8 mouse cellular contexts compared by ENCODE assay signal in genomic region chr5:123346701-123347270, GRCm38 (mm10). TPM values are rescaled to one million over a fixed set of nuclear protein-coding genes. Genes with fewer than 3 reads are reported as not detected.
DNase-seq lines count a peak whose midpoint lies in the region; ATAC-seq lines count a peak whose summit lies in the region.

No protein-coding gene starts in this region.

- peak overlapping the region; percentile 75 for H3K4me3 ChIP-seq in heart, embryonic 12.5 days
- peak overlapping the region; percentile 94 for H3K4me3 ChIP-seq in embryonic facial prominence, embryonic 14.5 days (ENCODE audit: low read depth, low read length)
- peak overlapping the region; percentile 88 for H3K4me3 ChIP-seq in kidney, embryonic 14.5 days (ENCODE audit: low read length)
- peak overlapping the region; percentile 93 for H3K4me3 ChIP-seq in midbrain, embryonic 13.5 days (replicated peaks)

- no peaks in the 10 kb centered on the region for H3K27me3 ChIP-seq in heart, embryonic 12.5 days (replicated peaks)
- H3K27me3 ChIP-seq in embryonic facial prominence, embryonic 14.5 days (replicated peaks; ENCODE audit: control insufficient read depth, insufficient read depth, low read length) = no peaks in the 10 kb centered on the region
- no peaks in the 10 kb centered on the region for H3K27me3 ChIP-seq in kidney, embryonic 14.5 days (ENCODE audit: control insufficient read depth, insufficient read depth, low read length)
- H3K27me3 ChIP-seq in midbrain, embryonic 13.5 days = no peaks in the 10 kb centered on the region

- H3K4me2 ChIP-seq in heart, embryonic 12.5 days = peak overlapping the region; percentile 92
- H3K4me2 ChIP-seq in embryonic facial prominence, embryonic 14.5 days (ENCODE audit: low read depth, low read length) = peak overlapping the region; percentile 92
- H3K4me2 ChIP-seq in kidney, embryonic 14.5 days (replicated peaks; ENCODE audit: low read depth, low read length) = peak overlapping the region; percentile 80
- H3K4me2 ChIP-seq in midbrain, embryonic 13.5 days (replicated peaks) = peak overlapping the region; percentile 91

- peaks cover 50% of the 10 kb centered on the region for H3K4me1 ChIP-seq in heart, embryonic 12.5 days (replicated peaks)
- peaks cover 24% of the 10 kb centered on the region for H3K4me1 ChIP-seq in embryonic facial prominence, embryonic 14.5 days (ENCODE audit: control insufficient read depth, insufficient read depth, low read length)
- peaks cover 25% of the 10 kb centered on the region for H3K4me1 ChIP-seq in kidney, embryonic 14.5 days (ENCODE audit: control insufficient read depth, insufficient read depth, low read length)
- peaks cover 51% of the 10 kb centered on the region for H3K4me1 ChIP-seq in midbrain, embryonic 13.5 days (replicated peaks)

- 65% methylated on average over 7 of the region's 7 CpGs for WGBS in heart, embryonic 12.5 days
- 51% methylated on average over 7 of the region's 7 CpGs for WGBS in embryonic facial prominence, embryonic 14.5 days
- 43% methylated on average over 7 of the region's 7 CpGs for WGBS in kidney, embryonic 14.5 days
- 61% methylated on average over 7 of the region's 7 CpGs for WGBS in midbrain, embryonic 13.5 days

- H3K27ac ChIP-seq in heart, embryonic 12.5 days (ENCODE audit: poor library complexity, severe bottlenecking) = peak overlapping the region; percentile 97
- peak overlapping the region; percentile 99 for H3K27ac ChIP-seq in embryonic facial prominence, embryonic 14.5 days (replicated peaks; ENCODE audit: low read depth, low read length)
- H3K27ac ChIP-seq in kidney, embryonic 14.5 days (ENCODE audit: low read depth, low read length) = peak overlapping the region; percentile 99
- H3K27ac ChIP-seq in midbrain, embryonic 13.5 days = peak overlapping the region; percentile 99

- H3K9ac ChIP-seq in heart, embryonic 12.5 days = peak overlapping the region; percentile 98
- H3K9ac ChIP-seq in embryonic facial prominence, embryonic 14.5 days (ENCODE audit: low read depth, low read length) = peak overlapping the region; percentile 95
- peak overlapping the region; percentile 98 for H3K9ac ChIP-seq in kidney, embryonic 14.5 days (ENCODE audit: low read depth, low read length)
- H3K9ac ChIP-seq in midbrain, embryonic 13.5 days (replicated peaks) = peak overlapping the region; percentile 99

- ATAC-seq in heart, embryonic 12.5 days (ENCODE audit: insufficient number of reproducible peaks, low FRiP score) = no peak
- no peak for ATAC-seq in embryonic facial prominence, embryonic 14.5 days (ENCODE audit: low read depth)
- ATAC-seq in kidney, embryonic 14.5 days (ENCODE audit: low FRiP score, low TSS enrichment) = 0 out of 2 replicates have a peak, but pooled peaks have one; percentile 13
- no peak for ATAC-seq in midbrain, embryonic 13.5 days

- DNase-seq in heart, adult 18-20 months = no peak
- DNase-seq in embryonic facial prominence, embryonic 14.5 days (ENCODE audit: low spot score) = no peak
- no peak for DNase-seq in gastrocnemius, adult 8-10 months (ENCODE audit: low spot score in 2 of 2)
- DNase-seq in frontal cortex, postnatal 36 days (ENCODE audit: low spot score in 2 of 2) = no peak
- DNase-seq in urinary bladder, postnatal 4 days (ENCODE audit: low spot score in 2 of 2) = no peak

- peaks cover 4% of the 10 kb centered on the region; the same call in 1 of the 2 replicates for H3K36me3 ChIP-seq in heart, embryonic 12.5 days
- H3K36me3 ChIP-seq in embryonic facial prominence, embryonic 14.5 days (ENCODE audit: control insufficient read depth, insufficient read depth, low read length) = peaks cover 7% of the 10 kb centered on the region; the same call in 1 of the 2 replicates
- H3K36me3 ChIP-seq in kidney, embryonic 14.5 days (ENCODE audit: control insufficient read depth, insufficient read depth, low read length) = peaks cover 6% of the 10 kb centered on the region; the same call in 1 of the 2 replicates
- peaks cover 11% of the 10 kb centered on the region for H3K36me3 ChIP-seq in midbrain, embryonic 13.5 days

- H3K9me3 ChIP-seq in heart, embryonic 12.5 days (replicated peaks) = no peaks in the 10 kb centered on the region
- no peaks in the 10 kb centered on the region for H3K9me3 ChIP-seq in embryonic facial prominence, embryonic 14.5 days (ENCODE audit: control insufficient read depth, low read length)
- no peaks in the 10 kb centered on the region for H3K9me3 ChIP-seq in kidney, embryonic 14.5 days (ENCODE audit: control insufficient read depth, low read length)
- no peaks in the 10 kb centered on the region for H3K9me3 ChIP-seq in midbrain, embryonic 13.5 days

RNA-seq across cellular contexts. Expression of gene Bcl7a, which starts 3.2 kb away (rescaled TPM):
- 16.3 and 16.6 TPM in 2 replicates for polyA plus RNA-seq in heart, embryonic 12.5 days (2016; fragmentation: Nextera tagmentation; extraction: Ambion mirVana)
- total RNA-seq in heart, adult 18-20 months (2021) = 1 to 10 TPM; 8.0 to 8.2 TPM
- polyA plus RNA-seq in embryonic facial prominence, embryonic 14.5 days (2014; fragmentation: Nextera tagmentation; extraction: Ambion mirVana) = 19.1 and 19.7 TPM in 2 replicates
- polyA plus RNA-seq in kidney, embryonic 14.5 days (2014; fragmentation: Nextera tagmentation; extraction: Ambion mirVana) = 39.4 and 43.2 TPM in 2 replicates
- 47.8 and 53.0 TPM in 2 replicates for polyA plus RNA-seq in midbrain, embryonic 13.5 days (2015; fragmentation: Nextera tagmentation; extraction: Ambion mirVana)
- 1 to 10 TPM; 7.3 to 9.6 (median 7.9) TPM for total RNA-seq in gastrocnemius, adult 8-10 months (2022)

RNA-seq across cellular contexts. Expression of gene Mlxip, which starts 47.8 kb away (rescaled TPM):
- 14.2 TPM in 2 replicates for polyA plus RNA-seq in heart, embryonic 12.5 days (2016; fragmentation: Nextera tagmentation; extraction: Ambion mirVana)
- 10 to 100 TPM; 26.5 to 29.0 TPM for total RNA-seq in heart, adult 18-20 months (2021)
- polyA plus RNA-seq in embryonic facial prominence, embryonic 14.5 days (2014; fragmentation: Nextera tagmentation; extraction: Ambion mirVana) = 17.7 and 18.8 TPM in 2 replicates
- 13.4 and 26.6 TPM in 2 replicates for polyA plus RNA-seq in kidney, embryonic 14.5 days (2014; fragmentation: Nextera tagmentation; extraction: Ambion mirVana)
- polyA plus RNA-seq in midbrain, embryonic 13.5 days (2015; fragmentation: Nextera tagmentation; extraction: Ambion mirVana) = 17.4 and 18.7 TPM in 2 replicates
- total RNA-seq in gastrocnemius, adult 8-10 months (2022) = 10 to 100 TPM; 62.2 to 81.0 (median 63.8) TPM
